Mouse (Mus musculus): ENCODE results near the gene Tamm41. TPM values are rescaled to one million over a fixed set of nuclear protein-coding genes. Genes with fewer than 3 reads are reported as not detected.

Gene Tamm41
- polyA plus RNA-seq, 1 experiment from 2014 or later, result 70.3 TPM

- peaks cover 8% of the 10 kb centered on the region; the same call in 1 of the 2 replicates for H3K36me3 ChIP-seq (ENCODE audit: control insufficient read depth, insufficient read depth, low read length)
- no peak overlapping the region for H3K4me3 ChIP-seq (ENCODE audit: low read depth, low read length)
- no peak overlapping the region for H3K4me2 ChIP-seq
- H3K4me1 ChIP-seq (replicated peaks; ENCODE audit: control insufficient read depth, insufficient read depth, low read length), result peaks cover 4% of the 10 kb centered on the region
- H3K9me3 ChIP-seq (ENCODE audit: control insufficient read depth, low read length), result no peaks in the 10 kb centered on the region
- 87% methylated on average over 9 of the region's 9 CpGs for WGBS
- H3K27me3 ChIP-seq (replicated peaks; ENCODE audit: control insufficient read depth, insufficient read depth, low read length), result no peaks in the 10 kb centered on the region
- no peak for DNase-seq (ENCODE audit: low spot score)
- no peak for ATAC-seq (replicated peaks; ENCODE audit: low FRiP score)
- H3K9ac ChIP-seq (ENCODE audit: low read depth, low read length), result no peak overlapping the region
- no peak overlapping the region for H3K27ac ChIP-seq (ENCODE audit: low read depth, low read length)
These were observed 27.4 kb downstream of the Tamm41 start for GRCm38 (mm10) chr6:115010304-115010703.

- H3K36me3 ChIP-seq (ENCODE audit: control insufficient read depth, insufficient read depth, low read length), result peaks cover 9% of the 10 kb centered on the region; the same call in 1 of the 2 replicates
- no peak overlapping the region for H3K27ac ChIP-seq (ENCODE audit: low read depth, low read length)
These were observed 29.9 kb downstream of the Tamm41 start for GRCm38 (mm10) chr6:115007728-115008127.

GRCm38 (mm10) chr6:115006948-115007347 is 30.7 kb downstream of the Tamm41 start:
- H3K4me2 ChIP-seq, result no peak overlapping the region
- no peak overlapping the region for H3K4me3 ChIP-seq (ENCODE audit: low read depth, low read length)
- no peaks in the 10 kb centered on the region for H3K27me3 ChIP-seq (replicated peaks; ENCODE audit: control insufficient read depth, insufficient read depth, low read length)
- DNase-seq (ENCODE audit: low spot score) (peak; percentile 36), ATAC-seq (replicated peaks; ENCODE audit: low FRiP score) (no peak)
- 49% methylated on average over 6 of the region's 6 CpGs for WGBS
- H3K4me1 ChIP-seq (replicated peaks; ENCODE audit: control insufficient read depth, insufficient read depth, low read length), result peaks cover 4% of the 10 kb centered on the region
- no peak overlapping the region for H3K9ac ChIP-seq (ENCODE audit: low read depth, low read length)
- H3K36me3 ChIP-seq (ENCODE audit: control insufficient read depth, insufficient read depth, low read length), result peaks cover 9% of the 10 kb centered on the region; the same call in 1 of the 2 replicates
- H3K9me3 ChIP-seq (ENCODE audit: control insufficient read depth, low read length), result no peaks in the 10 kb centered on the region
- H3K27ac ChIP-seq (ENCODE audit: low read depth, low read length), result no peak overlapping the region

More at GRCm38 (mm10) chr6:115007728-115008127, 29.9 kb downstream of the Tamm41 start:
- ATAC-seq (replicated peaks; ENCODE audit: low FRiP score) (no peak; the same call in 1 of the 2 replicates), DNase-seq (ENCODE audit: low spot score) (peak; percentile 70)
- H3K4me1 ChIP-seq (replicated peaks; ENCODE audit: control insufficient read depth, insufficient read depth, low read length), result peaks cover 4% of the 10 kb centered on the region
- H3K4me3 ChIP-seq (ENCODE audit: low read depth, low read length), result no peak overlapping the region
- no peaks in the 10 kb centered on the region for H3K27me3 ChIP-seq (replicated peaks; ENCODE audit: control insufficient read depth, insufficient read depth, low read length)
- H3K9me3 ChIP-seq (ENCODE audit: control insufficient read depth, low read length), result no peaks in the 10 kb centered on the region
- WGBS, result 42% methylated on average over 5 of the region's 5 CpGs
- no peak overlapping the region for H3K4me2 ChIP-seq
- H3K9ac ChIP-seq (ENCODE audit: low read depth, low read length), result no peak overlapping the region

- DNase-seq (ENCODE audit: low spot score) (no peak), ATAC-seq (replicated peaks; ENCODE audit: low FRiP score) (no peak)
- no peaks in the 10 kb centered on the region for H3K9me3 ChIP-seq (ENCODE audit: control insufficient read depth, low read length)
- no peaks in the 10 kb centered on the region for H3K27me3 ChIP-seq (replicated peaks; ENCODE audit: control insufficient read depth, insufficient read depth, low read length)
- peaks cover 9% of the 10 kb centered on the region; the same call in 1 of the 2 replicates for H3K36me3 ChIP-seq (ENCODE audit: control insufficient read depth, insufficient read depth, low read length)
- H3K4me3 ChIP-seq (ENCODE audit: low read depth, low read length), result no peak overlapping the region
- peaks cover 4% of the 10 kb centered on the region for H3K4me1 ChIP-seq (replicated peaks; ENCODE audit: control insufficient read depth, insufficient read depth, low read length)
- 85% methylated on average over 3 of the region's 3 CpGs for WGBS
- H3K4me2 ChIP-seq, result no peak overlapping the region
- no peak overlapping the region for H3K27ac ChIP-seq (ENCODE audit: low read depth, low read length)
- H3K9ac ChIP-seq (ENCODE audit: low read depth, low read length), result no peak overlapping the region
These were observed 31.6 kb downstream of the Tamm41 start for GRCm38 (mm10) chr6:115006065-115006464.

- H3K9ac ChIP-seq (ENCODE audit: low read depth, low read length), result no peak overlapping the region
- H3K4me2 ChIP-seq, result no peak overlapping the region
- no peak overlapping the region for H3K4me3 ChIP-seq (ENCODE audit: low read depth, low read length)
- H3K9me3 ChIP-seq (ENCODE audit: control insufficient read depth, low read length), result no peaks in the 10 kb centered on the region
- H3K27me3 ChIP-seq (replicated peaks; ENCODE audit: control insufficient read depth, insufficient read depth, low read length), result no peaks in the 10 kb centered on the region
- peaks cover 4% of the 10 kb centered on the region for H3K4me1 ChIP-seq (replicated peaks; ENCODE audit: control insufficient read depth, insufficient read depth, low read length)
- no peak for ATAC-seq (replicated peaks; ENCODE audit: low FRiP score)
- H3K27ac ChIP-seq (ENCODE audit: low read depth, low read length), result no peak overlapping the region
- 88% methylated on average over 8 of the region's 8 CpGs for WGBS
- DNase-seq (ENCODE audit: low spot score), result no peak
- H3K36me3 ChIP-seq (ENCODE audit: control insufficient read depth, insufficient read depth, low read length), result peaks cover 7% of the 10 kb centered on the region; the same call in 1 of the 2 replicates
These were observed 32.3 kb downstream of the Tamm41 start for GRCm38 (mm10) chr6:115005351-115005890.

GRCm38 (mm10) chr6:115004636-115005035 is 33.0 kb downstream of the Tamm41 start:
- DNase-seq (ENCODE audit: low spot score) (no peak), ATAC-seq (replicated peaks; ENCODE audit: low FRiP score) (no peak)
- Histone ChIP-seq H3K4me1 (replicated peaks; ENCODE audit: control insufficient read depth, insufficient read depth, low read length) (peaks cover 4% of the 10 kb centered on the region), H3K9ac (ENCODE audit: low read depth, low read length) (no peak overlapping the region), H3K27ac (ENCODE audit: low read depth, low read length) (no peak overlapping the region), H3K27me3 (replicated peaks; ENCODE audit: control insufficient read depth, insufficient read depth, low read length) (no peaks in the 10 kb centered on the region), H3K4me3 (ENCODE audit: low read depth, low read length) (no peak overlapping the region), H3K9me3 (ENCODE audit: control insufficient read depth, low read length) (no peaks in the 10 kb centered on the region), H3K36me3 (ENCODE audit: control insufficient read depth, insufficient read depth, low read length) (peaks cover 5% of the 10 kb centered on the region; the same call in 1 of the 2 replicates), H3K4me2 (no peak overlapping the region)
- 87% methylated on average over 8 of the region's 8 CpGs for WGBS

GRCm38 (mm10) chr6:114998374-114999031 is 39.2 kb downstream of the Tamm41 start:
- DNase-seq (ENCODE audit: low spot score) (no peak), ATAC-seq (replicated peaks; ENCODE audit: low FRiP score) (no peak)
- Histone ChIP-seq H3K27ac (ENCODE audit: low read depth, low read length) (no peak overlapping the region), H3K4me3 (ENCODE audit: low read depth, low read length) (no peak overlapping the region), H3K36me3 (ENCODE audit: control insufficient read depth, insufficient read depth, low read length) (no peaks in the 10 kb centered on the region), H3K4me2 (no peak overlapping the region), H3K9ac (ENCODE audit: low read depth, low read length) (no peak overlapping the region), H3K9me3 (ENCODE audit: control insufficient read depth, low read length) (no peaks in the 10 kb centered on the region), H3K27me3 (replicated peaks; ENCODE audit: control insufficient read depth, insufficient read depth, low read length) (no peaks in the 10 kb centered on the region), H3K4me1 (replicated peaks; ENCODE audit: control insufficient read depth, insufficient read depth, low read length) (no peaks in the 10 kb centered on the region)
- WGBS, result 75% methylated on average over 16 of the region's 16 CpGs

GRCm38 (mm10) chr6:114997471-114997870 is 40.2 kb downstream of the Tamm41 start:
- Histone ChIP-seq H3K27me3 (replicated peaks; ENCODE audit: control insufficient read depth, insufficient read depth, low read length) (no peaks in the 10 kb centered on the region), H3K9me3 (ENCODE audit: control insufficient read depth, low read length) (no peaks in the 10 kb centered on the region), H3K9ac (ENCODE audit: low read depth, low read length) (no peak overlapping the region), H3K36me3 (ENCODE audit: control insufficient read depth, insufficient read depth, low read length) (no peaks in the 10 kb centered on the region), H3K4me1 (replicated peaks; ENCODE audit: control insufficient read depth, insufficient read depth, low read length) (no peaks in the 10 kb centered on the region), H3K4me3 (ENCODE audit: low read depth, low read length) (no peak overlapping the region), H3K27ac (ENCODE audit: low read depth, low read length) (no peak overlapping the region), H3K4me2 (no peak overlapping the region)
- 79% methylated on average over 5 of the region's 5 CpGs for WGBS
- no peak for ATAC-seq (replicated peaks; ENCODE audit: low FRiP score)
- no peak for DNase-seq (ENCODE audit: low spot score)

- no peak for ATAC-seq (replicated peaks; ENCODE audit: low FRiP score)
- Histone ChIP-seq H3K27me3 (replicated peaks; ENCODE audit: control insufficient read depth, insufficient read depth, low read length) (no peaks in the 10 kb centered on the region), H3K4me1 (replicated peaks; ENCODE audit: control insufficient read depth, insufficient read depth, low read length) (no peaks in the 10 kb centered on the region), H3K4me3 (ENCODE audit: low read depth, low read length) (no peak overlapping the region), H3K4me2 (no peak overlapping the region), H3K9ac (ENCODE audit: low read depth, low read length) (no peak overlapping the region), H3K36me3 (ENCODE audit: control insufficient read depth, insufficient read depth, low read length) (no peaks in the 10 kb centered on the region), H3K9me3 (ENCODE audit: control insufficient read depth, low read length) (no peaks in the 10 kb centered on the region), H3K27ac (ENCODE audit: low read depth, low read length) (no peak overlapping the region)
- WGBS, result 78% methylated on average over 5 of the region's 5 CpGs
- no peak for DNase-seq (ENCODE audit: low spot score)
These were observed 40.8 kb downstream of the Tamm41 start for GRCm38 (mm10) chr6:114996910-114997309.

Measured in liver, embryonic 11.5 days (tissue).